8 mouse cellular contexts compared by ENCODE assay signal in genomic region chr15:96698658-96699448, GRCm38 (mm10). TPM values are rescaled to one million over a fixed set of nuclear protein-coding genes. Genes with fewer than 3 reads are reported as not detected.
DNase-seq lines count a peak whose midpoint lies in the region; ATAC-seq and TF ChIP-seq lines count a peak whose summit lies in the region.

No protein-coding gene starts in this region.

- H3K9ac ChIP-seq in heart, embryonic 13.5 days, result peak overlapping the region; percentile 100
- peak overlapping the region; percentile 99 for H3K9ac ChIP-seq in kidney, postnatal 0 days (ENCODE audit: low read depth, low read length)
- peak overlapping the region; percentile 98 for H3K9ac ChIP-seq in liver, embryonic 12.5 days

- peak overlapping the region; percentile 100 for H3K27ac ChIP-seq in heart, embryonic 13.5 days (replicated peaks)
- peak overlapping the region; percentile 99 for H3K27ac ChIP-seq in kidney, postnatal 0 days
- H3K27ac ChIP-seq in liver, embryonic 12.5 days, result peak overlapping the region; percentile 97

- peaks cover 47% of the 10 kb centered on the region for H3K36me3 ChIP-seq in heart, embryonic 13.5 days
- H3K36me3 ChIP-seq in kidney, postnatal 0 days (ENCODE audit: insufficient read depth, low read length), result peaks cover 24% of the 10 kb centered on the region
- H3K36me3 ChIP-seq in liver, embryonic 12.5 days, result peaks cover 47% of the 10 kb centered on the region

- H3K9me3 ChIP-seq in heart, embryonic 13.5 days, result no peaks in the 10 kb centered on the region
- no peaks in the 10 kb centered on the region for H3K9me3 ChIP-seq in kidney, postnatal 0 days (replicated peaks; ENCODE audit: low read length)
- H3K9me3 ChIP-seq in liver, embryonic 12.5 days (replicated peaks), result no peaks in the 10 kb centered on the region

- peak; percentile 42 for ATAC-seq in CD4-positive, CD25-positive, alpha-beta regulatory T cell, adult 4 months
- ATAC-seq in erythroid progenitor cell, adult 5-6 weeks (replicated peaks; ENCODE audit: low FRiP score, poor library complexity, severe bottlenecking), result peak; percentile 61
- ATAC-seq in heart, embryonic 13.5 days (ENCODE audit: extremely low read depth, insufficient number of reproducible peaks, low FRiP score, low TSS enrichment), result peak; percentile 69
- ATAC-seq in kidney, postnatal 0 days (replicated peaks; ENCODE audit: low FRiP score, low read depth), result peak; percentile 82
- ATAC-seq in liver, embryonic 12.5 days, result peak; percentile 87

- H3K4me3 ChIP-seq in heart, embryonic 13.5 days, result peak overlapping the region; percentile 94
- H3K4me3 ChIP-seq in kidney, postnatal 0 days (replicated peaks; ENCODE audit: low read depth, low read length), result peak overlapping the region; percentile 96
- H3K4me3 ChIP-seq in liver, embryonic 12.5 days, result peak overlapping the region; percentile 91

- DNase-seq in c-Kit-negative CD71-positive TER-119-positive erythroid progenitor cells, embryonic 14.5 days (ENCODE audit: low read depth, low spot score), result peak; percentile 65
- DNase-seq in kidney, postnatal 0 days (ENCODE audit: low spot score), result peak; percentile 85
- peak; percentile 93 for DNase-seq in naive thymus-derived CD4-positive, alpha-beta T cell, adult 2 months (ENCODE audit: low read depth)
- DNase-seq in spleen, postnatal 4 days (ENCODE audit: low spot score in 2 of 2), result peak; percentile 78 to 89

- H3K4me2 ChIP-seq in heart, embryonic 13.5 days, result peak overlapping the region; percentile 85
- H3K4me2 ChIP-seq in kidney, postnatal 0 days (ENCODE audit: low read length), result peak overlapping the region; percentile 79
- peak overlapping the region; percentile 93 for H3K4me2 ChIP-seq in liver, embryonic 12.5 days

- WGBS in heart, embryonic 13.5 days, result under 1% methylated on average over 98 of the region's 101 CpGs
- under 1% methylated on average over 82 of the region's 101 CpGs for WGBS in kidney, postnatal 0 days
- under 1% methylated on average over 100 of the region's 101 CpGs for WGBS in liver, embryonic 12.5 days (ENCODE audit: insufficient replicate concordance)

- no peak for TF ChIP-seq CTCF in kidney, postnatal 0 days (IDR thresholded peaks at IDR 0.05; ENCODE audit: low read depth)

- H3K27me3 ChIP-seq in heart, embryonic 13.5 days (replicated peaks), result no peaks in the 10 kb centered on the region
- H3K27me3 ChIP-seq in kidney, postnatal 0 days (ENCODE audit: insufficient read depth, low read length), result no peaks in the 10 kb centered on the region
- peaks cover 7% of the 10 kb centered on the region; the same call in 1 of the 2 replicates for H3K27me3 ChIP-seq in liver, embryonic 12.5 days (replicated peaks)

- peaks cover 50% of the 10 kb centered on the region for H3K4me1 ChIP-seq in heart, embryonic 13.5 days
- H3K4me1 ChIP-seq in kidney, postnatal 0 days (replicated peaks; ENCODE audit: insufficient read depth, low read length), result 0 out of 2 replicates have a peak, but pooled peaks cover 6% of the 10 kb centered on the region
- H3K4me1 ChIP-seq in liver, embryonic 12.5 days, result peaks cover 45% of the 10 kb centered on the region

RNA-seq across cellular contexts. Expression of gene Slc38a2, which starts 0.7 kb away (rescaled TPM):
- 10 to 100 TPM; 34.6 to 44.7 TPM for polyA plus RNA-seq in CD4-positive, CD25-positive, alpha-beta regulatory T cell, adult 4 months (2017; shearing (Covaris generic))
- 58.0 and 85.9 TPM in 2 replicates for total RNA-seq in erythroid progenitor cell, adult 5-6 weeks (2015; ENCODE audit: low replicate concordance)
- 38.4 and 47.4 TPM in 2 replicates for total RNA-seq in erythroid progenitor cell, adult 5-6 weeks (2017; ENCODE audit: low replicate concordance)
- 115 and 119 TPM in 2 replicates for polyA plus RNA-seq in heart, embryonic 13.5 days (2015; fragmentation: Nextera tagmentation; extraction: Ambion mirVana)
- polyA plus RNA-seq in kidney, postnatal 0 days (2015; fragmentation: Nextera tagmentation; extraction: Ambion mirVana), result 111 and 113 TPM in 2 replicates
- 57.6 and 62.7 TPM in 2 replicates for polyA plus RNA-seq in liver, embryonic 12.5 days (2016; fragmentation: Nextera tagmentation; extraction: Ambion mirVana)

RNA-seq across cellular contexts. Expression of gene Slc38a1, which starts 56.1 kb away (rescaled TPM):
- 10 to 100 TPM; 65.0 to 80.7 TPM for polyA plus RNA-seq in CD4-positive, CD25-positive, alpha-beta regulatory T cell, adult 4 months (2017; shearing (Covaris generic))
- 10.8 and 13.0 TPM in 2 replicates for total RNA-seq in erythroid progenitor cell, adult 5-6 weeks (2015; ENCODE audit: low replicate concordance)
- 7.4 and 11.2 TPM in 2 replicates for total RNA-seq in erythroid progenitor cell, adult 5-6 weeks (2017; ENCODE audit: low replicate concordance)
- 69.7 and 70.4 TPM in 2 replicates for polyA plus RNA-seq in heart, embryonic 13.5 days (2015; fragmentation: Nextera tagmentation; extraction: Ambion mirVana)
- polyA plus RNA-seq in kidney, postnatal 0 days (2015; fragmentation: Nextera tagmentation; extraction: Ambion mirVana), result 44.3 and 56.2 TPM in 2 replicates
- 41.1 and 43.1 TPM in 2 replicates for polyA plus RNA-seq in liver, embryonic 12.5 days (2016; fragmentation: Nextera tagmentation; extraction: Ambion mirVana)

Comparison
In these comparisons a context has a peak if more than half of its experiments do, and no peak if none do; other contexts are left out.
1. Peak in every context shown above with its lines: DNase-seq, ATAC-seq, H3K4me3 ChIP-seq and H3K27ac ChIP-seq.